In genomic region chr2:168876631-168877030, GRCm38 (mm10) we compare ENCODE assay signal across 16 mouse cellular contexts.
"Had no signal": no experiment of that assay in that cellular context is flagged by ENCODE, and none has a peak within 500 bp of the region (broad histone marks: within the 10 kb centered on the region; RNA-seq: fewer than 3 reads in every experiment).

No protein-coding gene starts in this region.

- DNase-seq: heart, postnatal 10 days; heart, postnatal 14 days; heart, postnatal 36 days; heart, postnatal 4 days; kidney, adult 11 months; kidney, adult 18-20 months; kidney, adult 2 months; kidney, adult 8-10 months; kidney, adult 9 months; kidney, postnatal 10 days; kidney, postnatal 14 days; kidney, postnatal 25 days; kidney, postnatal 36 days; kidney, postnatal 4 days; layer of hippocampus, adult 9-11 months; layer of hippocampus, postnatal 36 days had no signal
